Mouse (Mus musculus) liver, embryonic 12.5 days (tissue): ENCODE data around the gene Cfap73. TPM values are rescaled to one million over a fixed set of nuclear protein-coding genes. Genes with fewer than 3 reads are reported as not detected.

Source experiments
- ATAC-seq: fragments of 200-750 bp; cut with Nextera tagmentation; 2 replicates; pipeline ENCODE4 v1.8.0; 2017; ENCODE audit warnings: moderate number of reproducible peaks, mild to moderate bottlenecking, moderate library complexity
- H3K27ac ChIP-seq: fragments of 300-500 bp; sonication (generic); 2 replicates; pipeline ENCODE4 v1.5.1; 2016; ENCODE audit warnings: mild to moderate bottlenecking
- H3K27me3 ChIP-seq: fragments of 300-500 bp; sonication (generic); replicated peaks from 2 replicates; pipeline ENCODE4 v1.6.1; 2016; ENCODE audit warnings: mild to moderate bottlenecking, moderate library complexity
- H3K36me3 ChIP-seq: fragments of 300-500 bp; sonication (generic); 2 replicates; pipeline ENCODE4 v1.6.1; 2016; ENCODE audit warnings: mild to moderate bottlenecking, moderate library complexity
- H3K4me1 ChIP-seq: fragments of 300-500 bp; sonication (generic); 2 replicates; pipeline ENCODE4 v1.6.1; 2016
- H3K4me2 ChIP-seq: fragments of 300-500 bp; sonication (generic); 2 replicates; pipeline ENCODE4 v1.6.1; 2016; ENCODE audit warnings: mild to moderate bottlenecking, moderate library complexity
- H3K4me3 ChIP-seq: fragments of 300-500 bp; sonication (generic); 2 replicates; pipeline ENCODE4 v1.5.1; 2016; ENCODE audit warnings: mild to moderate bottlenecking, moderate library complexity
- H3K9ac ChIP-seq: fragments of 300-500 bp; sonication (generic); 2 replicates; pipeline ENCODE4 v1.6.1; 2016; ENCODE audit warnings: mild to moderate bottlenecking, moderate library complexity
- H3K9me3 ChIP-seq: fragments of 300-500 bp; sonication (generic); replicated peaks from 2 replicates; pipeline ENCODE4 v1.6.1; 2016; ENCODE audit warnings: mild to moderate bottlenecking, moderate library complexity
- WGBS: fragments of 180-500 bp; shearing (Covaris S2); methylation state at CpG from one replicate; pipeline ENCODE4 v1.1.7; 2016; ENCODE audit not compliant: insufficient replicate concordance; 5-methylcytosine and 5-hydroxymethylcytosine counted together
- polyA plus RNA-seq: library from polyadenylated mRNA; unstranded; fragments of >200 nt; fragmentation: Nextera tagmentation; extraction: Ambion mirVana; gene quantifications from 2 replicates; pipeline ENCODE4 v1.2.1, GENCODE M21; 2016

Gene Cfap73
- polyA plus RNA-seq, 1 experiment from 2014 or later: not detected

GRCm38 (mm10) chr5:120578504-120579081 is 55.4 kb downstream of the Cfap73 start:
- peak overlapping the region; percentile 34 for H3K4me3 ChIP-seq
- peak overlapping the region; percentile 98 for H3K27ac ChIP-seq
- H3K9ac ChIP-seq: peak overlapping the region; percentile 71
- H3K4me1 ChIP-seq: peaks cover 93% of the 10 kb centered on the region
- WGBS: 27% methylated on average over 12 of the region's 12 CpGs
- no peaks in the 10 kb centered on the region for H3K9me3 ChIP-seq
- peak; percentile 17 for ATAC-seq
- H3K4me2 ChIP-seq: peak overlapping the region; percentile 70
- H3K36me3 ChIP-seq: peaks cover 75% of the 10 kb centered on the region
- H3K27me3 ChIP-seq: no peaks in the 10 kb centered on the region

Other genes starting within 250 kb of the Cfap73 start
- not detected in 2 replicates for gene Lhx5, start 202.5 kb downstream of the Cfap73 start, polyA plus RNA-seq
- 1.1 TPM in 2 replicates for gene Sdsl, start 161.4 kb downstream of the Cfap73 start, polyA plus RNA-seq
- gene Sds, start 157.7 kb downstream of the Cfap73 start, polyA plus RNA-seq: not detected in 2 replicates
- gene Plbd2, start 130.6 kb downstream of the Cfap73 start, polyA plus RNA-seq: 23.2 and 27.4 TPM in 2 replicates
- gene Slc8b1, start 123.1 kb downstream of the Cfap73 start, polyA plus RNA-seq: 4.2 and 6.0 TPM in 2 replicates
- 24.8 and 25.4 TPM in 2 replicates for gene Tpcn1, start 45.6 kb downstream of the Cfap73 start, polyA plus RNA-seq
- gene Iqcd, start 45.2 kb downstream of the Cfap73 start, polyA plus RNA-seq: 2.0 and 2.1 TPM in 2 replicates
- 7.3 and 8.4 TPM in 2 replicates for gene Rita1, start 21.6 kb downstream of the Cfap73 start, polyA plus RNA-seq
- gene Ddx54, start 21.5 kb downstream of the Cfap73 start, polyA plus RNA-seq: 35.0 and 36.3 TPM in 2 replicates
- gene Rasal1, start 14.6 kb upstream of the Cfap73 start, polyA plus RNA-seq: 0.19 and 0.20 TPM in 2 replicates
- 0.37 and 0.67 TPM in 2 replicates for gene Dtx1, start 77.7 kb upstream of the Cfap73 start, polyA plus RNA-seq
- gene Oas2, start 115.6 kb upstream of the Cfap73 start, polyA plus RNA-seq: 0.26 and 0.37 TPM in 2 replicates
- 0.05 and 0.07 TPM in 2 replicates for gene Oas3, start 143.4 kb upstream of the Cfap73 start, polyA plus RNA-seq
- gene Oas1e, start 161.3 kb upstream of the Cfap73 start, polyA plus RNA-seq: not detected in 2 replicates
- gene Oas1c, start 178.3 kb upstream of the Cfap73 start, polyA plus RNA-seq: 0.20 and 0.24 TPM in 2 replicates
- not detected in 2 replicates for gene Oas1f, start 213.1 kb upstream of the Cfap73 start, polyA plus RNA-seq
- not detected in 2 replicates for gene Oas1h, start 227.2 kb upstream of the Cfap73 start, polyA plus RNA-seq